Mouse (Mus musculus) testis, adult 2 months (tissue): Measurements from ENCODE around the gene Apba2.

Source experiments
- CTCF ChIP-seq: fragments of 200-500 bp; IDR thresholded peaks from 2 replicates; pipeline ENCODE4 v1.5.1; 2012; ENCODE audit warnings: low read depth, mild to moderate bottlenecking, inconsistent platforms, low read length, moderate library complexity; ENCODE audit not compliant: control insufficient read depth, insufficient read depth, insufficient replicate concordance
- POLR2A ChIP-seq: fragments of 200-500 bp; IDR thresholded peaks from 2 replicates; pipeline ENCODE4 v1.6.1; 2012; ENCODE audit warnings: low read depth, mild to moderate bottlenecking, inconsistent platforms, low read length, moderate library complexity; ENCODE audit not compliant: control insufficient read depth

GRCm38 (mm10) chr7:64508826-64509225 lies 7.3 kb downstream of the Apba2 start:
- TF ChIP-seq POLR2A (no peak), CTCF (no peak)
